Mouse (Mus musculus): ENCODE measurements around the gene Mto1. TPM values are rescaled to one million over a fixed set of nuclear protein-coding genes. Genes with fewer than 3 reads are reported as not detected.

Gene Mto1
- total RNA-seq (2014; rRNA removed) (25.7 and 36.3 TPM in 2 replicates), polyA plus RNA-seq (2015; fragmentation: Nextera tagmentation; extraction: Ambion mirVana) (20.9 and 22.0 TPM in 2 replicates)

GRCm38 (mm10) chr9:78447973-78448873, at the start of gene Mto1, which contains the start of gene Gm17324:
TSS of gene Mto1 (plus strand) at chr9:78448208.
TSS of gene Gm17324 (minus strand) at chr9:78448786.
- ATAC-seq (peak; percentile 94), DNase-seq (ENCODE audit: low spot score) (peak; percentile 97)
- WGBS: under 1% methylated on average over 96 of the region's 96 CpGs
- Histone ChIP-seq H3K36me3 (ENCODE audit: insufficient read depth, low read length) (peaks cover 7% of the 10 kb centered on the region; the same call in 1 of the 2 replicates), H3K9ac (replicated peaks; ENCODE audit: low read length) (peak within 1 kb of the TSS; percentile 89), H3K4me1 (ENCODE audit: insufficient read depth, low read length) (peaks cover 5% of the 10 kb centered on the region; the same call in 1 of the 2 replicates), H3K9me3 (ENCODE audit: low read length) (no peaks in the 10 kb centered on the region), H3K4me2 (ENCODE audit: low read depth, low read length) (peak within 1 kb of the TSS; percentile 60), H3K27me3 (ENCODE audit: insufficient read depth, low read length) (peaks cover 23% of the 10 kb centered on the region), H3K27ac (peak within 1 kb of the TSS; percentile 96), H3K4me3 (ENCODE audit: low read length) (peak within 1 kb of the TSS; percentile 83)
- TF ChIP-seq CTCF (IDR thresholded peaks at IDR 0.05; ENCODE audit: low read depth): 0 out of 2 replicates have a peak, but pooled peaks have one; percentile 6

GRCm38 (mm10) chr9:78400570-78400969, 47.4 kb upstream of the Mto1 start:
- H3K27ac ChIP-seq: no peak overlapping the region
- no peak overlapping the region for H3K9ac ChIP-seq (replicated peaks; ENCODE audit: low read length)
- WGBS: 87% methylated on average over 5 of the region's 5 CpGs
- no peaks in the 10 kb centered on the region for H3K4me1 ChIP-seq (ENCODE audit: insufficient read depth, low read length)
- ATAC-seq (no peak), DNase-seq (ENCODE audit: low spot score) (no peak)
- peaks cover 14% of the 10 kb centered on the region; the same call in 1 of the 2 replicates for H3K27me3 ChIP-seq (ENCODE audit: insufficient read depth, low read length)
- H3K4me2 ChIP-seq (ENCODE audit: low read depth, low read length): no peak overlapping the region
- no peak overlapping the region for H3K4me3 ChIP-seq (ENCODE audit: low read length)
- H3K9me3 ChIP-seq (ENCODE audit: low read length): no peaks in the 10 kb centered on the region
- H3K36me3 ChIP-seq (ENCODE audit: insufficient read depth, low read length): no peaks in the 10 kb centered on the region
- TF ChIP-seq CTCF (IDR thresholded peaks at IDR 0.05; ENCODE audit: low read depth): no peak

- ATAC-seq: no peak
- Histone ChIP-seq H3K4me1 (ENCODE audit: insufficient read depth, low read length) (no peaks in the 10 kb centered on the region), H3K27me3 (ENCODE audit: insufficient read depth, low read length) (peaks cover 8% of the 10 kb centered on the region; the same call in 1 of the 2 replicates), H3K4me2 (ENCODE audit: low read depth, low read length) (no peak overlapping the region), H3K36me3 (ENCODE audit: insufficient read depth, low read length) (no peaks in the 10 kb centered on the region), H3K9ac (replicated peaks; ENCODE audit: low read length) (no peak overlapping the region), H3K4me3 (ENCODE audit: low read length) (no peak overlapping the region), H3K9me3 (ENCODE audit: low read length) (no peaks in the 10 kb centered on the region), H3K27ac (no peak overlapping the region)
- DNase-seq (ENCODE audit: low spot score): no peak
- WGBS: 94% methylated on average over 7 of the region's 7 CpGs
- TF ChIP-seq CTCF (IDR thresholded peaks at IDR 0.05; ENCODE audit: low read depth): no peak
Measured at GRCm38 (mm10) chr9:78401596-78401995, 46.4 kb upstream of the Mto1 start.

DNA sequence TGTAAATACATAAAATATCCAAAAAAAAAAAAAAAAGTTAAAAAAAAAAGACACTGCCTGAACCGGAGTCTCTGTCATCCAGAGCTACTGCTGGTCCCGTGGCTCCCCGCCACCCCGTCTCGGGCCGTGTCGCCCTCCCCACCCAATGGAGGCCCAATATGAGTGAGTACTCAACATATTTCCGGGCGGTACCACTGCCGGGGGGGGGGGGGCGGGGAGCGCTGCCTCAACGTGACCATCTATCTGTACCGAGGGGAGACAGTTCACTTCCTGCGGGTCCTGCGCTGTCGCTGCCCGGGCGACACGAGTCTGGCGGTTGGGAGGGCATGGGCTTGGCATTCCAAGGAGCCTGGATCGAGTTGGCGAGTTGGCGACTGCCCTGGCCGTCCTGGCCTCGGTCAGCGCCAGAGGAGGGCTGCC, 20.6 kb upstream of the Mto1 start:
- H3K27me3 ChIP-seq (ENCODE audit: insufficient read depth, low read length): no peaks in the 10 kb centered on the region
- DNase-seq (ENCODE audit: low spot score): peak; percentile 20
- peak overlapping the region; percentile 33; the same call in 1 of the 2 replicates for H3K9ac ChIP-seq (replicated peaks; ENCODE audit: low read length)
- H3K4me2 ChIP-seq (ENCODE audit: low read depth, low read length): peak overlapping the region; percentile 57
- WGBS: 28% methylated on average over 26 of the region's 27 CpGs
- ATAC-seq: peak; percentile 45; the same call in 1 of the 2 replicates
- peak overlapping the region; percentile 30 for H3K4me3 ChIP-seq (ENCODE audit: low read length)
- TF ChIP-seq CTCF (IDR thresholded peaks at IDR 0.05; ENCODE audit: low read depth): no peak
- no peaks in the 10 kb centered on the region for H3K9me3 ChIP-seq (ENCODE audit: low read length)
- H3K36me3 ChIP-seq (ENCODE audit: insufficient read depth, low read length): no peaks in the 10 kb centered on the region
- H3K27ac ChIP-seq: no peak overlapping the region
- no peaks in the 10 kb centered on the region for H3K4me1 ChIP-seq (ENCODE audit: insufficient read depth, low read length)

- Histone ChIP-seq H3K9me3 (ENCODE audit: low read length) (no peaks in the 10 kb centered on the region), H3K27ac (no peak overlapping the region), H3K4me3 (ENCODE audit: low read length) (no peak overlapping the region), H3K36me3 (ENCODE audit: insufficient read depth, low read length) (no peaks in the 10 kb centered on the region), H3K4me1 (ENCODE audit: insufficient read depth, low read length) (no peaks in the 10 kb centered on the region), H3K9ac (replicated peaks; ENCODE audit: low read length) (no peak overlapping the region), H3K27me3 (ENCODE audit: insufficient read depth, low read length) (no peaks in the 10 kb centered on the region), H3K4me2 (ENCODE audit: low read depth, low read length) (peak overlapping the region; percentile 57)
- ATAC-seq (no peak), DNase-seq (ENCODE audit: low spot score) (no peak)
- WGBS: 83% methylated on average over 6 of the region's 6 CpGs
- no peak for TF ChIP-seq CTCF (IDR thresholded peaks at IDR 0.05; ENCODE audit: low read depth)
Measured at GRCm38 (mm10) chr9:78428185-78428584, 19.8 kb upstream of the Mto1 start.

DNA sequence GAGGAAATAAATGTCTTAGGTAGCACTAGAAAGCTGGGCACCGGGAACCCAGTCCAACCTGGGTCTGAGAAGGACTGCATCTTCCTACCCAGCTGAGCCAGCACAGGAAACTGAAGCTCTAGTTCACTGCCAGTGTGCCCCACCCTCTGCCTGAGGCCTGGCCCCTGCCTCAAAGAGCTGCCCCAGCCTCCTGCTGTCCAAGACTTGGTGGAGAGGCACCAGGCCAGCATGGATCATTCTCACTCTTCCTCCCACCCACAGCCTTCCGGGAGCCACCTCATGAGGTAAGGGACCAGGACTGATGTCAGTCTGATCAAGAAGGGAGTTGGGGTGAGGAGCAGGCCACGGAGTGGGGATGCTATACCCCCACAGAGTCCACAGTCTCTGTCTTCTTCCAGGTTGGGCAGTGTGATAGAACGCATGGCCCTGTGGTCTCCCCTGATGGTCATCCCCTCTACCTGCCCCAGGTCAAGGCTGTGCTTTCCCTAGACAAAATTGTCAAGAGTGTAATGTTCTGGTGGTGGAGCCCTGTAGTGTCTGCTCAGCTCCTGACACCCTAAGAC, 19.1 kb upstream of the Mto1 start:
- no peak overlapping the region for H3K4me2 ChIP-seq (ENCODE audit: low read depth, low read length)
- no peak overlapping the region for H3K9ac ChIP-seq (replicated peaks; ENCODE audit: low read length)
- no peaks in the 10 kb centered on the region for H3K27me3 ChIP-seq (ENCODE audit: insufficient read depth, low read length)
- peak; percentile 29; the same call in 1 of the 2 replicates for ATAC-seq
- H3K9me3 ChIP-seq (ENCODE audit: low read length): no peaks in the 10 kb centered on the region
- WGBS: 86% methylated on average over 4 of the region's 4 CpGs
- H3K4me3 ChIP-seq (ENCODE audit: low read length): no peak overlapping the region
- H3K27ac ChIP-seq: no peak overlapping the region
- H3K36me3 ChIP-seq (ENCODE audit: insufficient read depth, low read length): no peaks in the 10 kb centered on the region
- DNase-seq (ENCODE audit: low spot score): no peak
- H3K4me1 ChIP-seq (ENCODE audit: insufficient read depth, low read length): no peaks in the 10 kb centered on the region
- no peak for TF ChIP-seq CTCF (IDR thresholded peaks at IDR 0.05; ENCODE audit: low read depth)
